Mouse (Mus musculus) CH12.LX (cell line): ENCODE results near the gene Cd3d. TPM values are rescaled to one million over a fixed set of nuclear protein-coding genes. Genes with fewer than 3 reads are reported as not detected.

Experiments
- DNase-seq: peaks from one replicate; pipeline ENCODE4 v3.0.0-alpha.2; 2013; ENCODE audit errors: extremely low read depth
- H3K27ac ChIP-seq: 2 replicates; pipeline ENCODE4 v1.5.1; 2012; ENCODE audit warnings: low read depth, mild to moderate bottlenecking, control low read depth, moderate library complexity; ENCODE audit not compliant: insufficient read depth
- H3K27me3 ChIP-seq: replicated peaks from 2 replicates; pipeline ENCODE3; 2012; ENCODE audit warnings: inconsistent platforms
- H3K36me3 ChIP-seq, 2 experiments: replicated peaks in 1 of 2; 2 replicates each; pipeline versions ENCODE3 to v1.6.1; 2012; ENCODE audit warnings: inconsistent platforms in 1 of 2, low read length in 1 of 2, mild to moderate bottlenecking in 1 of 2, mixed read lengths in 1 of 2, moderate library complexity in 1 of 2; ENCODE audit not compliant: control insufficient read depth in 1 of 2, insufficient read depth in 1 of 2
- H3K4me1 ChIP-seq, 2 experiments: 2 replicates each; pipeline ENCODE4 v1.6.1; 2012; ENCODE audit warnings: inconsistent platforms in 1 of 2, moderate library complexity in 1 of 2; ENCODE audit not compliant: insufficient read depth in 2 of 2, control insufficient read depth in 1 of 2
- H3K4me2 ChIP-seq: 2 replicates; pipeline ENCODE4 v1.6.1; 2012; ENCODE audit warnings: low read depth, mild to moderate bottlenecking, control low read depth; ENCODE audit not compliant: poor library complexity, insufficient read depth, severe bottlenecking
- H3K4me3 ChIP-seq, 3 experiments: fragments of 150-350 bp in 1 of 3; sonication (generic) in 1 of 3; replicated peaks in 1 of 3; 2 replicates each; pipeline versions ENCODE3 to v1.5.1; 2011 to 2012; ENCODE audit warnings: low read depth in 2 of 3, low read length in 2 of 3, mild to moderate bottlenecking in 2 of 3, moderate library complexity in 2 of 3, control low read depth in 1 of 3, improper control_type of control experiment in 1 of 3, inconsistent platforms in 1 of 3, mixed read lengths in 1 of 3; ENCODE audit not compliant: poor library complexity in 1 of 3
- H3K79me2 ChIP-seq: replicated peaks from 2 replicates; pipeline ENCODE4 v1.6.1; 2012; ENCODE audit warnings: mild to moderate bottlenecking, moderate library complexity; ENCODE audit not compliant: control insufficient read depth, poor library complexity, insufficient read depth, severe bottlenecking; ENCODE audit errors: extremely low read depth
- H3K9ac ChIP-seq: 2 replicates; pipeline ENCODE4 v1.6.1; 2012; ENCODE audit warnings: low read depth, mild to moderate bottlenecking, control low read depth, moderate library complexity; ENCODE audit not compliant: insufficient read depth
- H3K9me3 ChIP-seq: replicated peaks from 2 replicates; pipeline ENCODE3; 2012; ENCODE audit warnings: low read length, inconsistent platforms, mixed read lengths
- BHLHE40 ChIP-seq: IDR thresholded peaks from 2 replicates; pipeline ENCODE4 v1.6.1; 2011; ENCODE audit warnings: mild to moderate bottlenecking, low read depth, low read length, improper control_type of control experiment
- CHD1 ChIP-seq: IDR thresholded peaks from 2 replicates; pipeline ENCODE4 v1.6.1; 2012; ENCODE audit warnings: low read depth, low read length, improper control_type of control experiment, inconsistent platforms
- CHD2 ChIP-seq: IDR thresholded peaks from 2 replicates; pipeline ENCODE4 v1.6.1; 2011; ENCODE audit warnings: low read length, improper control_type of control experiment
- CTCF ChIP-seq, 2 experiments: IDR thresholded peaks in 1 of 2; conservative IDR thresholded peaks in 1 of 2; 2 replicates each; pipeline ENCODE4 v1.5.1; 2011 to 2012; ENCODE audit warnings: low read depth in 2 of 2, low read length in 2 of 2, improper control_type of control experiment in 1 of 2, inconsistent platforms in 1 of 2, mild to moderate bottlenecking in 1 of 2, moderate library complexity in 1 of 2
- EP300 ChIP-seq: IDR thresholded peaks from 2 replicates; pipeline ENCODE4 v1.6.1; 2011; ENCODE audit warnings: low read length, improper control_type of control experiment
- ETS1 ChIP-seq: conservative IDR thresholded peaks from 2 replicates; pipeline ENCODE4 v1.6.1; 2012; ENCODE audit warnings: low read depth, mild to moderate bottlenecking, inconsistent platforms, low read length, improper control_type of control experiment, moderate library complexity
- GABPA ChIP-seq: IDR thresholded peaks from 2 replicates; pipeline ENCODE4 v1.6.1; 2012; ENCODE audit warnings: low read depth, low read length, improper control_type of control experiment, inconsistent platforms; ENCODE audit not compliant: insufficient replicate concordance
- HCFC1 ChIP-seq: IDR thresholded peaks from 2 replicates; pipeline ENCODE4 v1.6.1; 2012; ENCODE audit warnings: low read depth, mild to moderate bottlenecking, inconsistent platforms, low read length, improper control_type of control experiment
- JUND ChIP-seq: conservative IDR thresholded peaks from 2 replicates; pipeline ENCODE4 v1.6.1; 2011; ENCODE audit warnings: low read depth, low read length, improper control_type of control experiment
- MAX ChIP-seq: IDR thresholded peaks from 2 replicates; pipeline ENCODE4 v1.6.1; 2011; ENCODE audit warnings: low read length, improper control_type of control experiment
- MEF2A ChIP-seq: IDR thresholded peaks from 2 replicates; pipeline ENCODE4 v1.6.1; 2014; ENCODE audit warnings: low read depth, mild to moderate bottlenecking, inconsistent platforms, low read length, improper control_type of control experiment, borderline replicate concordance
- MYC ChIP-seq: IDR thresholded peaks from 2 replicates; pipeline ENCODE4 v1.6.1; 2011; ENCODE audit warnings: low read depth, mild to moderate bottlenecking, improper control_type of control experiment, low read length
- NELFE ChIP-seq: IDR thresholded peaks from 2 replicates; pipeline ENCODE4 v1.6.1; 2011; ENCODE audit warnings: low read depth, low read length, improper control_type of control experiment
- NRF1 ChIP-seq: IDR thresholded peaks from 2 replicates; pipeline ENCODE4 v1.6.1; 2014; ENCODE audit warnings: low read depth, mild to moderate bottlenecking, inconsistent platforms, low read length, improper control_type of control experiment, moderate library complexity
- PAX5 ChIP-seq: IDR thresholded peaks from 2 replicates; pipeline ENCODE4 v1.6.1; 2012; ENCODE audit warnings: low read length, inconsistent platforms, mixed read lengths
- POLR2A ChIP-seq: IDR thresholded peaks from 2 replicates; pipeline ENCODE4 v1.6.1; 2011; ENCODE audit warnings: low read depth, mild to moderate bottlenecking, improper control_type of control experiment, low read length
- POLR2AphosphoS2 ChIP-seq: IDR thresholded peaks from 2 replicates; pipeline ENCODE4 v1.6.1; 2011; ENCODE audit warnings: low read depth, low read length, improper control_type of control experiment
- RAD21 ChIP-seq: IDR thresholded peaks from 2 replicates; pipeline ENCODE4 v1.6.1; 2011; ENCODE audit warnings: low read depth, mild to moderate bottlenecking, low read length, improper control_type of control experiment, moderate library complexity
- RCOR1 ChIP-seq: conservative IDR thresholded peaks from 2 replicates; pipeline ENCODE4 v1.6.1; 2012; ENCODE audit warnings: low read depth, mild to moderate bottlenecking, inconsistent platforms, low read length, improper control_type of control experiment
- SIN3A ChIP-seq: IDR thresholded peaks from 2 replicates; pipeline ENCODE4 v1.6.1; 2012; ENCODE audit warnings: low read length, improper control_type of control experiment, inconsistent platforms
- TBP ChIP-seq: conservative IDR thresholded peaks from 2 replicates; pipeline ENCODE4 v1.6.1; 2011; ENCODE audit warnings: low read depth, low read length, improper control_type of control experiment
- UBTF ChIP-seq: IDR thresholded peaks from 2 replicates; pipeline ENCODE4 v1.6.1; 2012; ENCODE audit warnings: low read depth, mild to moderate bottlenecking, inconsistent platforms, low read length, improper control_type of control experiment, moderate library complexity
- USF2 ChIP-seq: conservative IDR thresholded peaks from 2 replicates; pipeline ENCODE4 v1.6.1; 2011; ENCODE audit warnings: low read depth, low read length, improper control_type of control experiment
- ZC3H11A ChIP-seq: IDR thresholded peaks from 2 replicates; pipeline ENCODE4 v1.6.1; 2012; ENCODE audit warnings: low read depth, mild to moderate bottlenecking, inconsistent platforms, low read length, improper control_type of control experiment
- ZKSCAN1 ChIP-seq: IDR thresholded peaks from 2 replicates; pipeline ENCODE4 v1.6.1; 2012; ENCODE audit warnings: low read depth, inconsistent platforms, low read length, improper control_type of control experiment, borderline replicate concordance
- dilution Hi-C: fragments of 300-500 bp; cut with MboI; formaldehyde crosslinking; loops from 2 replicates; pipeline ENCODE4 v1.14.3; 2020; ENCODE audit warnings: low sequenced_read_pairs; ENCODE audit not compliant: extremely low pct_unique_long_range_greater_than_20kb, extremely low pct_ligation_motif_present
- in situ Hi-C: fragments of 300-500 bp; cut with MboI; formaldehyde crosslinking; loops from 3 replicates; pipeline ENCODE4 v1.14.3; 2019; ENCODE audit warnings: low sequenced_read_pairs, low pct_ligation_motif_present, low pct_unique_long_range_greater_than_20kb, mixed read lengths
- polyA plus RNA-seq: library from polyadenylated mRNA; unstranded; fragments of >175 nt; gene quantifications from 2 replicates; pipeline ENCODE4 v1.2.1, GENCODE M21; 2012; ENCODE audit warnings: low read depth; ENCODE audit not compliant: insufficient read length
- total RNA-seq, 2 experiments: library from RNA; depleted of rRNA; stranded (reverse); fragments of 300-350 nt in 1 of 2; fragments of >200 nt in 1 of 2; gene quantifications; 2 replicates each; pipeline ENCODE4 v1.2.3; 2012 to 2014

The Cd3d gene
- total and polyA plus RNA-seq, 3 experiments, result 0.27 to 5.5 (median 2.6) TPM

GRCm38 (mm10) chr9:44980242-44980641 is 1.3 kb upstream of the Cd3d start, which contains the start of gene Cd3g:
Gene Cd3g, minus strand, starts transcription at chr9:44980431.
- no peak for TF ChIP-seq ZKSCAN1
- TF ChIP-seq TBP, result no peak
- TF ChIP-seq POLR2AphosphoS2, result no peak
- no peak for TF ChIP-seq MYC
- TF ChIP-seq SIN3A, result no peak
- no peak for TF ChIP-seq CTCF (conservative IDR thresholded peaks at IDR 0.05 in 1 of 2, IDR thresholded peaks at IDR 0.05 in 1 of 2; ENCODE audit: low read depth in 2 of 2, low read length in 2 of 2)
- no peak for TF ChIP-seq NRF1
- no peak for TF ChIP-seq JUND
- TF ChIP-seq MEF2A, result no peak
- TF ChIP-seq PAX5, result no peak
- TF ChIP-seq ZC3H11A, result no peak
- no peak for TF ChIP-seq CHD2
- TF ChIP-seq USF2, result no peak
- no peak for TF ChIP-seq HCFC1
- Histone ChIP-seq H3K9me3 (no peaks in the 10 kb centered on the region), H3K36me3 (no peaks in the 10 kb centered on the region), H3K9ac (no peak within 1 kb of the TSS), H3K4me2 (no peak within 1 kb of the TSS), H3K4me3 (no peak within 1 kb of the TSS), H3K79me2 (no peaks in the 10 kb centered on the region), H3K4me1 (peaks cover 18 to 20% of the 10 kb centered on the region in 2 experiments), H3K27ac (no peak within 1 kb of the TSS), H3K27me3 (peaks cover 14% of the 10 kb centered on the region)
- DNase-seq, result peak; percentile 33
- in situ Hi-C loops, result no loop called here
- dilution Hi-C loops, result no loop called here

DNA sequence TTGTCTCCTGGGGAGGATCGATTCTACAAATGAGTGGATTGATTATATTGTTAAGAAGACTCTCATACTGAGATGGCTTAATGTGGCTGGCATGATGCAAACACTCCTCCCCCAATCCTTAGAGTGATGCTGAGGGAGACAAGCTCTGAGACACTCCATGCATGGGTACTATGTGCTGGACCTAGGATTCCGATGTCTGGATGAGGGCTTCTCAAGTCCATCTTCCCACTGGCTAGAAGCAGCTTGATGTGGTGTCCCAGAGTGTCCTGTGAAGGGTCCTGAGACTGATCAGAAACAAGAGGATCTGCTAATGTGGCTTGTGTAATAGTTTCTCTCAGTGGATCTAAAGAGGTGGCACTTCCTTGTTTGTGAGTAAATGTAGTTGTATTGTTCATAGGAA is 482 bp upstream of the Cd3d start:
- Histone ChIP-seq H3K79me2 (no peaks in the 10 kb centered on the region), H3K4me1 (peaks cover 25 to 26% of the 10 kb centered on the region in 2 experiments), H3K9me3 (no peaks in the 10 kb centered on the region), H3K4me3 (no peak overlapping the region), H3K27me3 (peaks cover 10% of the 10 kb centered on the region), H3K27ac (no peak overlapping the region), H3K9ac (no peak overlapping the region), H3K4me2 (no peak overlapping the region), H3K36me3 (no peaks in the 10 kb centered on the region)
- in situ Hi-C loops (no loop called here), dilution Hi-C loops (no loop called here)
- TF ChIP-seq RCOR1 (no peak), ETS1 (no peak), GABPA (no peak), ZKSCAN1 (no peak), CHD1 (no peak), SIN3A (no peak), HCFC1 (no peak), MAX (no peak), RAD21 (no peak), POLR2A (no peak), MEF2A (no peak), UBTF (no peak), BHLHE40 (no peak), EP300 (no peak), NELFE (no peak), CHD2 (no peak), CTCF (conservative IDR thresholded peaks at IDR 0.05 in 1 of 2, IDR thresholded peaks at IDR 0.05 in 1 of 2; ENCODE audit: low read depth in 2 of 2, low read length in 2 of 2) (no peak), PAX5 (no peak)
- no peak for DNase-seq
